Mouse (Mus musculus): ENCODE data around the gene Ptprm.

GRCm38 (mm10) chr17:67385286-67385685, 31.0 kb upstream of the Ptprm start:
- no peak for TF ChIP-seq POLR2A (IDR thresholded peaks at IDR 0.05; ENCODE audit: low read depth, low read length)
- no peak for TF ChIP-seq CTCF (IDR thresholded peaks at IDR 0.05; ENCODE audit: borderline replicate concordance, insufficient read depth, low read length)

All from embryonic fibroblast, embryonic 13.5 days (primary cell).